Mouse (Mus musculus): ENCODE measurements at regions not wholly inside any gene's neighbourhood (a gene's known extent, or its start where the extent isn't known, plus 50 kb on each side); places are given as distances from the start of the nearest gene placed in this dataset.

GRCm38 (mm10) chr1:159036371-159036770, 56.1 kb upstream of the Pappa2 start:
- TF ChIP-seq POLR2A (IDR thresholded peaks at IDR 0.05; ENCODE audit: borderline replicate concordance, low read depth, low read length) (no peak), CTCF (IDR thresholded peaks at IDR 0.05; ENCODE audit: low read depth, low read length) (no peak)

Data from bone marrow macrophage, adult 2 months (primary cell).